Mouse (Mus musculus) CD4-positive, CD25-positive, alpha-beta regulatory T cell, adult 4 months (primary cell): ENCODE results near the gene Sirt4. TPM values are rescaled to one million over a fixed set of nuclear protein-coding genes. Genes with fewer than 3 reads are reported as not detected.

Source experiments
- ATAC-seq: one replicate; pipeline ENCODE4 v1.8.0; 2017
- polyA plus RNA-seq, 2 experiments: library from polyadenylated mRNA; unstranded; fragments of 100-300 nt; shearing (Covaris generic); gene quantifications; one replicate each; pipeline ENCODE4 v1.2.1; 2017

Gene Sirt4
- polyA plus RNA-seq, 2 experiments from 2014 or later, result 9.9 to 18.6 TPM

- no peak for ATAC-seq
Observed at GRCm38 (mm10) chr5:115434853-115435754, 49.4 kb downstream of the Sirt4 start.

- no peak for ATAC-seq
Observed at GRCm38 (mm10) chr5:115434280-115434852, 50.2 kb downstream of the Sirt4 start.

- ATAC-seq, result no peak
Observed at GRCm38 (mm10) chr5:115433191-115433590, 51.3 kb downstream of the Sirt4 start.

- no peak for ATAC-seq
Observed at GRCm38 (mm10) chr5:115432395-115432794, 52.1 kb downstream of the Sirt4 start.

- ATAC-seq, result no peak
Observed at GRCm38 (mm10) chr5:115431898-115432259, 52.6 kb downstream of the Sirt4 start.

GRCm38 (mm10) chr5:115431061-115431897, 53.2 kb downstream of the Sirt4 start:
- ATAC-seq, result no peak

GRCm38 (mm10) chr5:115430187-115430960, 54.2 kb downstream of the Sirt4 start:
- ATAC-seq, result no peak

GRCm38 (mm10) chr5:115429359-115430186, 55.0 kb downstream of the Sirt4 start, which contains the start of gene Msi1:
Gene Msi1, plus strand, starts transcription at chr5:115429599.
- no peak for ATAC-seq

GRCm38 (mm10) chr5:115428831-115429358, 55.6 kb downstream of the Sirt4 start:
- ATAC-seq, result no peak

Other genes with a start within 250 kb of the Sirt4 start
- 100 to 1,000 TPM in 1 of 2 experiments, 10 to 100 TPM in 1; 84.0 to 114 TPM for gene Pop5, start 248.9 kb downstream of the Sirt4 start, polyA plus RNA-seq
- gene Rnf10, start 211.8 kb downstream of the Sirt4 start, polyA plus RNA-seq, result 10 to 100 TPM; 30.5 to 36.5 TPM
- gene Coq5, start 205.1 kb downstream of the Sirt4 start, polyA plus RNA-seq, result 10 to 100 TPM; 32.2 to 43.3 TPM
- gene Dynll1, start 183.7 kb downstream of the Sirt4 start, polyA plus RNA-seq, result 100 to 1,000 TPM; 272 to 484 TPM
- 10 to 100 TPM; 13.9 to 26.3 TPM for gene Srsf9, start 157.5 kb downstream of the Sirt4 start, polyA plus RNA-seq
- 10 to 100 TPM; 11.8 to 13.6 TPM for gene Gatc, start 143.5 kb downstream of the Sirt4 start, polyA plus RNA-seq
- gene Triap1, start 143.5 kb downstream of the Sirt4 start, polyA plus RNA-seq, result 10 to 100 TPM; 50.6 to 54.3 TPM
- 100 to 1,000 TPM; 486 to 529 TPM for gene Cox6a1, start 135.7 kb downstream of the Sirt4 start, polyA plus RNA-seq
- gene Msi1, start 55.1 kb downstream of the Sirt4 start, polyA plus RNA-seq, result not detected
- gene Pla2g1b, start 18.5 kb downstream of the Sirt4 start, polyA plus RNA-seq, result not detected
- gene Pxn, start 22.0 kb upstream of the Sirt4 start, polyA plus RNA-seq, result 10 to 100 TPM; 14.5 to 23.4 TPM
- 1,000 to 10,000 TPM; 4,123 to 4,128 TPM for gene Rplp0, start 74.7 kb upstream of the Sirt4 start, polyA plus RNA-seq
- gene Gcn1l1, start 80.5 kb upstream of the Sirt4 start, polyA plus RNA-seq, result 10 to 100 TPM; 25.2 to 36.2 TPM
- gene Rab35, start 147.2 kb upstream of the Sirt4 start, polyA plus RNA-seq, result 1 to 10 TPM; 7.3 to 8.1 TPM
- 10 to 100 TPM; 15.7 to 17.7 TPM for gene Bicdl1, start 246.9 kb upstream of the Sirt4 start, polyA plus RNA-seq